Mouse (Mus musculus): ENCODE measurements around the gene Rfx4.
A peak's percentile ranks its signal among the peaks of the same experiment; 100 is the strongest.

Gene Rfx4

DNA sequence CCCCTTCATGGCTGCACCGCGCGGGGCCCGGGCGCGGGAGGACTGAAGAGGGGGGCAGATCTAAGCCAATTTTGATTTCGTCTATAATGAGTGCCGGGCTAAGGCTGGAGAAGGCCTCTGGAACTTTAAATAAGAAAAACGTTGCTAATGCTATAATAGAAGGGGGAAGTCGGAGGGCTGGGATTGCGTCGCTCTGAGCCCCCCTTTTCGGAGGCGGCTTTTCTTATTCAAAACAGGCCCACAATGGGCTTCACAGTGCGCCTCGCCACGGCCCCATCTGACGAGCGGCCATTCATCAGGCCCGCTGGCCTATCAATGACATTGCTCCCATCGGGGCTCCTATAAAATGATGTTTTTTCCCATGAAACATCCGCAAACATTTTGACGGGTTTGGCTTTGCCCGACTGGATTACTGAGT lies at the start of gene Rfx4:
TSS of gene Rfx4 (plus strand) at position 277 of the 418 bp plus-strand sequence.
- DNase-seq (ENCODE audit: low spot score): no peak

DNA sequence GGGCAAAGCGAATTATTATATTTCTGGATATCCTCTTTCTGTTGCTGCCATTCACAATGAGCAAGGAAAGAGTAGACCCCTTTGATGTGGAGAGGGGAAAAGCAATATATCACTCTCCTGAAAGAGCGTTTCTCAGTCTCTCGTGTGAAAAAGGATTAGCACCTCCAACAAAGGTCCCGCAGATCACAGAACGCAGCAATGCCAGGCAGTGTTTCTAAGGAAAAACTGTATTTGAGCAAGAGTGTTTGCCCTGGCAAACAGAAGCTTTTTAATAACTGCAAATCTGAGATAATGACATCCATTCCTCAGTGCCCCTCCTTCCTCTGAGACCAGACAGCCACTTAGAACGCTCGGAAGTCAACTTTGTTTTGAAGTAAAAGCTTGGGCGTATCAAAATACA lies 49.3 kb upstream of the Rfx4 start:
- DNase-seq (ENCODE audit: low spot score): no peak

DNA sequence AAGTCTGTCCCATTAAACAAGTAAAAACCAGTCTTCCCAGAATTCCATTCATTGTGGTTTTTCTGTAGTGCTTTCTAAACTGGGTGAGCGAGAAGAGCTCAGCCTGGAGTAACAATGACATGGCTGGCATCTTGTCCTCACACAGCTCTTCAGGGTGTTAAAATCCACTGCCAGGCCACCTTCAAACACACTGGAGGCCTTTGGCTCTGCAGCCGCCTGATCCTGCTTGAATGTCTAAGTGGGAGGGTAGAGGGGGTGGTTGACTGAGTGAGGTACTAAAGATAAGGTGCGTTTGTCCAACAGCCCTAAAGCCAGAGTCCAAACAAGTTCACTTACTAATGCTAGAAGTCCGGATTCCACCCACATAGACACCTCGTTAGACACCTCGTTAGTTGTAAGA lies 48.6 kb upstream of the Rfx4 start:
- peak; percentile 36 for DNase-seq (ENCODE audit: low spot score)

DNA sequence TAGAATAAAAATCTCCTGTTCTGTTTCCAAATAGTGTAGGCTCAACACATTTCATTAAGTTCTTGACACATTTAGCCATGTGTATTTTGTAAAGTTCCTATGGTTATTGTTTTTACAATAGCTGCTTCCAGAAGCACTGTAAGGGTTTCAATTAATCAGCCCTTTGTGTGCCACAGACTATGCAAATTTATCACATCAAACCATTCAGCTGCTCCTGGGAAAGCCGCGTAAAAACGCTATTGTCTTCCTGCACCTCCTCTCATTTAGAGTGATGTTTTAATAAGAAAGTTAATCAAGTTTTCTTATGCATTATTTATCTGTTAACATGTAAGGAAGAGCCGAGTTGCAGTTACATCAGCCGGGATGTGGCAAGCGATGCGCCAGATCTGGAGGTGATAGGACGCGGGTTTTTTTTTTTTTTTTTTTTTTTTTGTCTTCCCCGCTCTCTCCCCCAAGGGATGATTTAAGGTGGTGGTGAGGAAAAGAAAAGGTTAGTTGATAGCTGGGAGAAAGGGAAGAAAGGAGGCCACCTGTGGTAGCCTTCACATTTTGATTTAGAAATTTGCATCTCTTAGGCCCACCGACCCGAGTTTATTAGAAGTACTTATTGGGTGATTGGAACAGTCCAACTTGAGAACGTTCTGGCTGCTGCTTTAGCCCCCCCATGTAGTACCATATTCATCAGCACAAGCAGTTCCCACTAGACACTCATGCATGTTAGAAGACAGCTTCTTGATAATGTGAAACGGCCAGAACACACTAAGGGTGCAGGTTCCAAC lies 47.9 kb upstream of the Rfx4 start:
- DNase-seq (ENCODE audit: low spot score): no peak

DNA sequence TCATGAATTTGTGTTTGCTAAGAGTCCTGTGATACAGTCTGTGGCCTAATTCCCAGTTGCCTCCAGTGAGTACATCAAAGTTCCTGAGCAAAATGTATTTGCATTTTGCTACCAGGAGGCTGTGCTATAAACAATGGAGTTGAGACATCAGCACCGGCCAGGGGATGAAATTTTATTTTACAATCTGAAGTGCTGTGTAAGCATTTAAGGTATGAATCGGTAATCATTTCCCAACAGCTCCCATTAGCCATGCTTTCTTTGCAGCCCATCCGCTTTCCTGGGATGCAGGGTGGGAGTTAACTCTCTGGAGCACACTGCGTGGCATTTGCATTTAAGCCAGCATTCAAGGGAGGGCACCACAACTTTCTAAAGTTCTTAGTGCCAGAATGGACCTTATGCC lies 45.7 kb upstream of the Rfx4 start:
- DNase-seq (ENCODE audit: low spot score): no peak

DNA sequence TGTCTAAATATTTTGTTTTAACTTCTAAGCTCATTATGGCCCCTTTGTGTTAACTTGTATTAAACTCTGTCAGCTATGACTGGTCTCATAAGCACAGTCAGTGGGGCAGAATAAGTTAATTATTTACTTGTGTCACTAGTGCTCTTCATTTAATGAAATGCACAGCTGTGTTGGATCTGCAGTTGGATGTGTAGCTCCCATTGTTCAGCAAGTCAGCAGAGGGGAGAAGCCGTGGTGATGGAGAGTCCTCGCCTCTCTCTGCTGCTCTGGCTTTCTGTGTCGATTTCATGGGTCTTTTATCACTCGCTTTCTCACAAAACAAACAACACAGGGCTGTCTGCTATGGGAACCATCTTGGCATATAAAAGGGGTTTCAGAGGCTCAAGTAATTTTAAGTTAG lies 45.0 kb upstream of the Rfx4 start:
- DNase-seq (ENCODE audit: low spot score): no peak

DNA sequence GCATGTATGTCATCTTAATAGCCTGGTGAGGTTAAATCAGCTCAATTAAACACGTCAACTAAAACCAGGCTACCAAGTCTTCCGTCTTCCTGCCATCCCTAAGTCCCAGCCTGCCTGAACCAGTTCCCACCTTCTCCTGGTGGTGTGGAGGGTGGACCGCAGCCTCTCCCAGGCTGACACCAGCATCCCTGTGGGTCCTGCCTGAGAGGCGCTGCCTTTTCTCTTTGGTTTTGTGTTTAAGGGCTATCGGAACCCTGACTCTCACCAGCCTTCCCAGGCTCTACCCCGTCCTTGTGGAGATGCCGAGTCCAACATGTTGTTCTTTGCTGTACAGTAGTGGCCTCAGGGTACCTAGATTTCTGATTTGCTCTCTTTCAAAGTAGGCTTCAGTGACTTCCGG lies 44.4 kb upstream of the Rfx4 start:
- DNase-seq (ENCODE audit: low spot score): no peak

DNA sequence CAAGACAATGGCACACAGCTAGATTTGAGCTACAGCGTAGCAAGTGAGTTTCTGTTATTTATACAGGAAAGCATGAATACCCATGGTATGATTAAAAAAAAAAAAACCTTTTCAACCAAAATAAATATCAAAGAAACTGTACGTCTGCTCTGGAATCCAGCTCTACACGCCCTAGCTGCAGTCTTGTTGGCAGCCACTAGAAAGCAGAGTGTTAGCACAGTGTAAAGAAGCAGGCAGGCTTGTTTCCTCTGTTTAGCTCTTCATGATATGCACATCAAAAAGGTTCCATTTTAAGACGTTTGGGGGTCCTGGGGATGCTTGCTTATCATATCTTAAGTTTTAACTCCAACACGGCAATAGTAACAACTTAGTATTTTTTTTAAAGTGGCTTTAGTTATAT lies 43.9 kb upstream of the Rfx4 start:
- DNase-seq (ENCODE audit: low spot score): peak; percentile 21

DNA sequence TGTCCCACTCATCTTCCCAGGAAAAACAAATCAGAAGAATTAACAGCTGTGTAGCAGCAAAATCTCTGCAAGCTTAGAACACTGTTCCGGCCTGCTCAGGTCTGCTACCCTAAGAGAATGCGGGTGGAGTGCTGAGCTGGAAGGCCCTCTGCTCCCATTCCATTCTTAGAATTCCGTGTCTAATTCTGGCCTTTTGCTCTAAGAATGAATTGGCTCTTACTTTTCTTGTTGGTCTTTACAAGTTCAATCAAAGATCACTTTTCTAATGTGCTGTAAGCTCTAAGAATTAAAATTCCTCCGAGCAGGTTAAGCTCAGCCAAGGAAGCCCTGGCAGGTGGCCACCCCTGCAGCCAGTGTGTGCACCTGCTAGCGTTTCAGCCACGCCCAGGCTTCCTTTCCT lies 43.3 kb upstream of the Rfx4 start:
- no peak for DNase-seq (ENCODE audit: low spot score)

DNA sequence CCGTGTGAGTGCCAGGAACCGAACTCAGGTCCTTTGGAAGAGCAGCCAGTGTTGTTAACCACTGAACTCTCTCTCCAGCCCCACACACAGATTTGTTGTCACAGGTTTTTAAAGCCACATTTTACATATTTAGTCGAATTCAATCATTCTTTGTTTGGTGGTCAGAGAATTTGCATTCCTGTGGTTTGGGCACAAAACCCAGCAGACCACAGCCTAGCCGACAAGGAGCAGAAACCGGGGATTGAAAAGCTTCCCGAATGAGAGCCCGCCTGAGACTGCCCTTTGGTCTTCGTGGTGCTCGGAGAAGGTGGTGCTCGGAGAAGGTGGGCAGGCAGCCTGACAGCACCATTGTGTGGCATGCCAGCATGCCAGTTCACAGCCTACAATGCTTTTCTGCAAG lies 42.8 kb upstream of the Rfx4 start:
- DNase-seq (ENCODE audit: low spot score): no peak

DNA sequence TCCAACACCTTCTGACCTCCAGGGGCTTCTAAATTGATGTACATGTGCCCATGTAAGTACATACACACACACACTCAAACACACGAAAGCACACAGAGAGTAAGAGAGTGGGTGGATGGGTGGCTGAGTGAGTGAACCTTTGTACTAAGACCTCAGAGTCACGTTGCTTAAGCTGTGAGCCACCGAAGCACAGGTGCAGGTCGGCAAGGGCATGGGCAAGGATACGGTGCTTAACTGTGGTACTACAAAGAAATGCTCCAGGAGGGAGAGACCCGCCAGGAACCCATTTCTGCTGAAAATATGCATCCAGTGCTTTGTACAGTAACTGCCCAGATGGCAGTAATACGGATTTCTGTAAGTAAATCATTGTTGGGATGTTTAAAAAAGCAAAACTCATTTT lies 40.2 kb upstream of the Rfx4 start:
- no peak for DNase-seq (ENCODE audit: low spot score)

DNA sequence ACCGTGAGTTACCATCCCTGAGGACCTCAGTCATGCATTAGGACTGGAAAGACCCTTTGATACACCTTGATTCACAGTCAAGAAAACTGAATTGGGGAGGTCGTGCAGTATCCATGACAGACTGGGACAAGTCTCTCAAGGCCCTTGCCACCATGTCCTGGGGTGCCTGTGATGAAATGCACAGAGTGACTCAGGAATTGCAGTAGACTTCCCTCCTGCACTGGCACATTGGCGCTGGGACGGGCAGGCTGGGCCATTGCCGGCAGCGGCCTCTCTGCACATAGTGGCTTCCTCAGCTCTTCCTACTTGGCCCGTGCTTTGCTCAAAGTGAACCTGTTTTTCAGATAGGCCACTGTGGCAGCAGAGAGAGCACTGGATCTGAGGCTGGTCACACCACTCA lies 39.3 kb upstream of the Rfx4 start:
- DNase-seq (ENCODE audit: low spot score): no peak

DNA sequence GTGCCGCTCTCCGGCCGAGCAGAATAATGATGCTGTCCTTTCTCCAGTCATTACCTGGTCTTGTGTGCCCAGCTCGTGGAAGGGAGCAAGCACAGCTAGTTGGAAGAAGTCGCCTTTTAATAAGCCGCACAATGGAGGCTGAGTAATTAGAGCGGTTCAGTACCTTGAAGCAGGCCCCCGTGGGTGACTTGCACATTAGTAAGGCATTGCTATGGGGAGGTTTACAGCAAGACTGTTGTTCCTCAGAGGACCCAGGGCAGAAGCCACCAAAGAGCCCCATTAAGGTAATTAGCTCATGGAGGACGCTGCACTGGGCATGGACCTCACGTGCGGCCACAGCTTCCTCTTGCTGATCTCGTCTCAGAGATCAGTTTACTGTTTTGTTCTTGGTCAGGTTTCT lies 33.2 kb upstream of the Rfx4 start:
- no peak for DNase-seq (ENCODE audit: low spot score)

DNA sequence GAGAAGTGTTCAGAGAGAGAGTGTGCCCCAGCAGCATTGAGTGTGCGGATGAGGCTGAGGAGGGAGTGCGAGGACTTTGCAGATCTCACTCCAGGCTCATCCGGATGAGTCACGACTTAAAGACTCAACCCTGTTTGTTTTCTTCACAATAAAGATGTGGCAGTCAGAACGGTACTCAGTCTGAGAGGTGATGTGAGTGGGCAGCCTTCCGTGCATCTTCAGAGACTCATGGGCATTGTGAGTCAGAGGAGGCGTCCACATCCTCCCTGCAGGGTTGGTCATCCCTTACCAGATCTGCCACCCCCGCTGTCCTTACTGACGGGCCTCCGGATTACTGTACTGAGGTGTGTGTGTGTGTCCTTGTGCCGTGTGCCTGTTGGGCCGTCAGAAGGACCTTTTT lies 28.9 kb upstream of the Rfx4 start:
- no peak for DNase-seq (ENCODE audit: low spot score)

DNA sequence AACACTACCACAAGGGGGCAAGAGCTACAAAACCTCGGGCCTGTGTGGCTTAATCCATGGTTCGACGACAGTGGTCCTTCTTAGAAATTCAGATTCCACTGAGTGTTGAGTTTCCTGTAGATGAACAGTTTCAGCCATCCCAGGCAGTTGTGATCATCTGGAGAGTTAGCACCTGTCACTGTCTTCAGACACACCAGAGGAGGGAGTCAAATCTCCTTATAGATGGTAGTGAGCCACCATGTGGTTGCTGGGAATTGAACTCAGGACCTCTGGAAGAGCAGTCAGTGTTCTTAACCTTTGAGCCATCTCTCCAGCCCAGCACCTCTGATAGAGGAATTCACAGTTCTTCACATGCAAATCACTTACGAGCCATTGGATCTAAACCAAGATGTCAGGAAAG lies 28.1 kb upstream of the Rfx4 start:
- DNase-seq (ENCODE audit: low spot score): no peak

DNA sequence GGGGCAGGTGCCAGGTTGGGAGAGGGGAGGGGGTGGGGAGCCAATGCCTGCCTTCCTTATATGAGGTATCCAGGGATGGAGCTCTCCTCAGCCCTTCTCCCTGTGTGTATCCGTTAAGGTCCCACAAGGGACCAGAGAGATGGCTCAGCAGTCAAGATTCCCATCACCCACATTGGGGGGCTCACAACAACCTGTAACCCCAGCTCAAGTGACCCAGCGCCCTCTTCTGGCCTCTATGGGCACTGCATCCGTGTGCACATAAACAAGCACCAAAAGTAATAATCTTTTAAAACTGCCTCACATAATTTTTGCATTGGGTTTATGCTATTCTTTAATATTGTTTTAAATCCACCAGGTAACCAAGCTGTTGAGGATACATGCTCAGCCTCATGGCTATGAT lies 25.8 kb upstream of the Rfx4 start:
- no peak for DNase-seq (ENCODE audit: low spot score)

DNA sequence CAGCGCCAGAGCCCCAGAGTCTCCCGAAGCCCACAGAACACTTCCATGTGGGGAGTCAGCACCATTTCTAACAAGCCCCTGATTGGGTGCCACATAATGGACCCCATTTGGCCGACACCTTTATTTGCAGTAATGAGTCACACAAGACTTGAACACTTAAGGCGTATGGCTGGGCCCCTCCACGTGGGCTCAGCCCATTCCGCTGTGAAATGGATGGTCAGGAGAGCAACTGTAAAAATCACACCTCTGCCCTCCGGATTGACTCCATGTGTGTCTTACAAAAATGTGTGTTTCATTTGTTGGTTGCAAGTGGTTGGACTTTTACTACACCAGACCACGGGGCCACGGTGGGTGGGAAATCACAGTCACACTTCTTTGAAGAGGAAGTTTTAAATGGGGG lies 24.9 kb upstream of the Rfx4 start:
- DNase-seq (ENCODE audit: low spot score): no peak

DNA sequence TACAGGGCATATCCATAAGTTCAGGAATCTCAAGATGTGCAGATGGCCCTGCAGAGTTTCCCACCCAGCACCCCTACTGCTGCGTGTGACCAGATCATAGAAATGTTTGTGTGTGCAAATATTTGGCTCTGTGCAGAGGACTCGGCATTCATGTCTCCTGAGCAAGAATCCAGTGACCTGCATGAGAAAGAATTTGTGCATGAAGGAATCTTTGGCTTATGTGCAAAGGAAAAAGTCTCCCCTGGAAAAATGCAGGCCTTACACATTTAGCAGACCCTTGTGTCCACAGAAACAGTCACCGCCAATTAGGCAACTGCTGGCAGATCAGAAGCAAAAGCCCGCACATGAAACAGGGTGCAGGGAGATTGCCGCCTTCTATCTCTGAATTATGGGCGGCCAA lies 22.4 kb upstream of the Rfx4 start:
- no peak for DNase-seq (ENCODE audit: low spot score)

DNA sequence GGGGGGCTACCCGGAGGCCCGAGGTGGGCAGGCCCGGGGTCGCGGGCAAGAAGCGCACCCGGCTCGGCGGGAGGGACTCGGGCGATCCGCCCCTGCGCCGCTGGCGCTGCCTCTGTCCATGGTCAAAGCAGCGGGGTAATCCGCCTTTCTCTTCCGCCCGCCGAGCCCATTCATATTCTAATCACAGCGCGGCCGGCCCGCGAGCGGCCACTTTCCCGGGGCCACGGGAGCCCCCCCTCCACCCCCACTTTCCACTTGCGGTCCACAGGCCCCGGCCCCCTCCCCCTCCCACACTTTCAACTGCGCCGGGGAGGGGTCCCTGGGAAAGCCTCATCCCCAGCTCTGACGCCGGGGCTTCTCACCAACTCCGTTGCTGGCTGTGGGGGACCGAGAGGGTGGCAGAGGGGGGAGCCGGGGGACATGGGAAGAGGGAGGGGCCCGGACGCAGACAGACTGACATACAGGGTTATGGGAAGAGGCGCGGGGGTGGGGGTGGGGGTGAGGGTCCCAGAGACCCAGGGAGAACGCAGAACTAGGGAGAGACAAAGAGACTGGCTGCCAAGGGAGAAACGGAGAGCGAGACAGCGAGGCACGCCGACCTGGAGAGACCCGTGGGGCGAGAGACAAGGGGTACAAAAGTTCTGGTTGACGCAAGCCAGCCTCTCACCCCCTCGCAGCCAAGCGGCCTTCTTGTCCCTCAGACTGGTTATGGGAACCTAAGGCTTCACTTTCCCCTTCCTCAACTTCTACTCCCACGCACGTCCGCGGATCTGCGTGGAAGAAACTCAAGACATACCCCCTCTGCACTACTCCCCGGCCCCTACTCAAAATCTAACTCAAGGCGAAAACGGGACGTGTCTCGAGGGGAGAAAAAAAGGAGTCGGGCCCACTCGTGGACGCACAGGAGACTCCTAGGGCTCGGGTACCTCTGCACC lies 744 bp upstream of the Rfx4 start:
- no peak for DNase-seq (ENCODE audit: low spot score)

DNA sequence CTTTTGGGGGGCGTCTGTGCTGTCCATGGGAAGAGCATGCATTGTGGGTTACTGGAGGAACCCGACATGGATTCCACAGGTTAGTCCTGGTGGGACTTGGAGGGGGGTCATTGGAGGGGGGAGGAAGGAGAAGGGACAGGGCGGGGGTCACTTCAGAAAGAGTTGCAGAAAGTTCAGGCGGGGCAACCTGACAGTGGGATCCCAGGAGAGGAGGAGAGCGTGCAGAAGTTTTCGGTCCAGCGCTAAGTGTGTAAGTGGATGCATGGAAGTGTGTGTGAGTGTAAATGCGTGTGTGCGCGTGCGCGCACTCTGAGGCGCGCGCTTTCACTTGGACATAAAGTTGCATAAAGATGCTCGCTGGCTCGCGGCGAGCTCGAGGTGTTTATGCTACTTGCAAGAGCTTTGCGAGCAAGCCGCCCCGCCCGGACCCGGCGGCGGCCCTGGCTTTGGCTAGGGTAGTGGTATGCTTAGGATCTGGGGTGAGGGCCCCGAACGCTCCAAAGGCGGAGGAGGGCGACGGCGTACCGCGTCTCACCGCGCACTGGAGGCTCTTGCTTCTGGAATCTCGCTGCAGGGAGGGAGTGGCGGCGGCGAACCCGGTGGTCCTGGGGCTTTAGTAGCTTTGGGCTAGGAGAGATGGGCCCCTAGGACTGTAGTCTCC lies 703 bp downstream of the Rfx4 start:
- no peak for DNase-seq (ENCODE audit: low spot score)

DNA sequence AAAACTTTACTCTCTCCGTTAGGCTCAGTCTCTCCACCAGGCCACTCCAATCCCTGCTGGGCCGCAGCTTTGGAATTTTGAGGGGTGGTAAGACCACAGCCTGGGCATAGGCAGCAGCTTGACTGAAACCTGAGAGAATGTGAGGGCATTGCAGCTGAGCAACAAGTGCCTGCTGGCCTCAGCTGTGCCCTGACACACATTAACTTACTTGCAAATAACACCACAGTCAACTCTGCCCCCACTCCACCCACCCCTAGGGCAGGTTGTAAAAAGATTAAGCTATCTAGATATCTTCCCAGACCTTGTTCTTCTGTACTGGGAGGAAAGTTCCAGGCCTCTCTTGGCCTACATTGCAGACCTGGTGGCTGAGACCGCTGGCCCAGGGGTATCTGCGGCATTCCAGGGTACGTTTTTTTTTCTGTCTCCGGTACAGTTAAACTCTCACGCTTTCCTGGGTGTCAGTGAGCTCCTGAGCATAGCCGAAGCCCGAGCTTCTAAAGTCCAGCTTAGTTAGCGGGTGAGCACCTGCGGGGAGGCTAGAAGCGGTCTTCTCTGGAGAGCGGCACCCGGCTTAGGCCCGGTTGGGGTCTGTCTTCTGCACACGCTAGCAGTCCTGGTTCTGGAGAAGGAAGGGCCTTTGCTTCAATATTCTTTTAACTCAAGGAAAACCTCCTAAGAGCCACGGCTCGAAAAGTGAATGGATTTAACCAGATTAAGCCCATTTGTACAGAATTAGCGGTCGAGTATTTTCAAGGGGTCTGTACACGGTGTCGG lies 1.8 kb downstream of the Rfx4 start:
- no peak for DNase-seq (ENCODE audit: low spot score)

DNA sequence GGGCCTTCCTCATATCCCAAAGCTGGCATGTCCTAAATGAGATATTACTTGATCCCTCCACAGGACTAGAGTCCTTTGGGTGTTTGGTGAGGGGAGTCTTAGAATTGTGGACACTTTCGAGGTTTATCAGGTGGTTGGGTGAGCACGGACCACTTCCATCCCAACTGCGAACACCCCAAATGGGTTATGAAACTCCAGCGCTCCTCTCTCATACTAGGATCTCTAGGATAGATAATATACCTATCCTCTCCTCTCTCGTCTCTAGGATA lies 2.3 kb downstream of the Rfx4 start:
- no peak for DNase-seq (ENCODE audit: low spot score)
